Mouse (Mus musculus) layer of hippocampus, postnatal 25 days (tissue): ENCODE measurements around the gene Aldh1a3. TPM values are rescaled to one million over a fixed set of nuclear protein-coding genes. Genes with fewer than 3 reads are reported as not detected.

Experiments used
- DNase-seq, 2 experiments: peaks; one replicate each; pipeline ENCODE4 v3.0.0; 2022; ENCODE audit warnings: mixed read lengths in 2 of 2, low spot score in 1 of 2; ENCODE audit errors: extremely low spot score in 1 of 2
- total RNA-seq, 2 experiments: library from RNA; stranded (reverse); gene quantifications; 2 replicates each; pipeline ENCODE4 v1.2.3; 2021

Gene Aldh1a3
- 1 to 10 TPM in 1 of 2 experiments, under 1 TPM in 1; 0.87 to 1.3 TPM for total RNA-seq

- no peak for DNase-seq
Measured at GRCm38 (mm10) chr7:66427437-66428161, at the start of gene Aldh1a3. Gene Aldh1a3, minus strand, starts transcription at chr7:66427517.

- DNase-seq = no peak
Measured at GRCm38 (mm10) chr7:66476289-66476688, 49.0 kb upstream of the Aldh1a3 start.

GRCm38 (mm10) chr7:66471641-66472216 is 44.4 kb upstream of the Aldh1a3 start:
- DNase-seq = no peak

- DNase-seq = no peak
Measured at GRCm38 (mm10) chr7:66466641-66467040, 39.3 kb upstream of the Aldh1a3 start.

- DNase-seq = no peak
Measured at GRCm38 (mm10) chr7:66465241-66465640, 37.9 kb upstream of the Aldh1a3 start.

- DNase-seq = no peak
Measured at GRCm38 (mm10) chr7:66463081-66463480, 35.8 kb upstream of the Aldh1a3 start.

- DNase-seq = no peak
Measured at GRCm38 (mm10) chr7:66451622-66452295, 24.4 kb upstream of the Aldh1a3 start.

GRCm38 (mm10) chr7:66449971-66450752 is 22.8 kb upstream of the Aldh1a3 start:
- no peak for DNase-seq

GRCm38 (mm10) chr7:66448786-66449540 is 21.6 kb upstream of the Aldh1a3 start:
- no peak for DNase-seq

GRCm38 (mm10) chr7:66448304-66448703 is 21.0 kb upstream of the Aldh1a3 start:
- DNase-seq = no peak

- DNase-seq = no peak
Measured at GRCm38 (mm10) chr7:66446860-66447259, 19.5 kb upstream of the Aldh1a3 start.

GRCm38 (mm10) chr7:66445117-66445905 is 18.0 kb upstream of the Aldh1a3 start:
- DNase-seq = no peak

- no peak for DNase-seq
Measured at GRCm38 (mm10) chr7:66444706-66445105, 17.4 kb upstream of the Aldh1a3 start.

GRCm38 (mm10) chr7:66442501-66443369 is 15.4 kb upstream of the Aldh1a3 start:
- no peak for DNase-seq

- no peak for DNase-seq
Measured at GRCm38 (mm10) chr7:66438787-66439669, 11.7 kb upstream of the Aldh1a3 start.

- DNase-seq = peak; percentile 55 to 86
Measured at GRCm38 (mm10) chr7:66434453-66434935, 7.2 kb upstream of the Aldh1a3 start.

- DNase-seq = no peak
Measured at GRCm38 (mm10) chr7:66427053-66427436, 272 bp downstream of the Aldh1a3 start.
